Mouse (Mus musculus) liver (tissue): ENCODE measurements around the gene Plin5.
"Not testable (repeated sequence)": the region's sequence is repeated elsewhere in the genome, so short reads cannot be mapped to it uniquely, and the experiment has no call there.

Source experiments
- DNase-seq: peaks from one replicate; pipeline ENCODE4 v3.0.0-alpha.2; 2020; ENCODE audit warnings: mixed read lengths

The Plin5 gene

DNA sequence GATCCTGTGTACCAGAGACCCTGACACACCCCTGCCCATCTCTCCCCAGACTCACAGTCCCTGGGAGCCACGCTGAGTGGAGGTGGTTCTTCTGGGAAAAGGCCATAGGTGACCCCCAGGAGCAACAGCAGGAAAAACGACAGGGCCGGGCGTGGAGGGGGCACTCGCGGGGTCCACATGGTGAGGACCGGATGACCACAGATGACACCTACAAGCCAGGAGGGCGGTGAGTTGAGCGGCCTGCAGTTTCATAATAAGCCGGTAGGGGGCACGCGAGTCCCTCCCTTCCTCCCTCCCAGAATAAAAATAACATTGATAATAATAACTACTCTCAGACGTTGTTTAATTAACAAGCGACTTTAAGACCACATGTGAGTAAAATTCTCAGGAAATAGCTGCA, 15.3 kb upstream of the Plin5 start:
- DNase-seq: peak; percentile 66

GRCm38 (mm10) chr17:56131814-56132213, 14.4 kb upstream of the Plin5 start:
- DNase-seq: peak; percentile 76

DNA sequence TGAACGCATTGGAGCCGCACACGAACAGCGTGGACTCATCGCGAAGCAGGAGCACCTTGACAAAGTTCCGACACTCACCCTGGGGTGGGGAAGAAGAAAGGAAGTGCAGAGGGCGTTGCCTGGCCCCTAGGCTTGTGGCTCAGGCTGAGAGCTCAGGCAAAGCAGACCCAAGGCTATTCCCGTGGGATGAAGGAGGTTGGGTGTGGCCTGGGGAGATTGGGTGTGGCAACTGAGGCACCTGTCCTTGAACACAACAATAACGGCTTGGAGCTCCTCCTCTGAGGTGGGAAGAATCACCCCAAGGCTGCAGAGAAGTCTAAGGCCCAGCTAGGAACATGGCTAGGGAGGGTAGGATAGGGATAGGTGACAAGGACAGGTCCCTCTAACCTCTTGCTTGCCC, 13.7 kb upstream of the Plin5 start:
- no peak for DNase-seq

GRCm38 (mm10) chr17:56128246-56128645, 10.8 kb upstream of the Plin5 start:
- DNase-seq: no peak

GRCm38 (mm10) chr17:56126175-56126574, 8.8 kb upstream of the Plin5 start:
- no peak for DNase-seq

GRCm38 (mm10) chr17:56125276-56125630, 7.9 kb upstream of the Plin5 start:
- DNase-seq: no peak

DNA sequence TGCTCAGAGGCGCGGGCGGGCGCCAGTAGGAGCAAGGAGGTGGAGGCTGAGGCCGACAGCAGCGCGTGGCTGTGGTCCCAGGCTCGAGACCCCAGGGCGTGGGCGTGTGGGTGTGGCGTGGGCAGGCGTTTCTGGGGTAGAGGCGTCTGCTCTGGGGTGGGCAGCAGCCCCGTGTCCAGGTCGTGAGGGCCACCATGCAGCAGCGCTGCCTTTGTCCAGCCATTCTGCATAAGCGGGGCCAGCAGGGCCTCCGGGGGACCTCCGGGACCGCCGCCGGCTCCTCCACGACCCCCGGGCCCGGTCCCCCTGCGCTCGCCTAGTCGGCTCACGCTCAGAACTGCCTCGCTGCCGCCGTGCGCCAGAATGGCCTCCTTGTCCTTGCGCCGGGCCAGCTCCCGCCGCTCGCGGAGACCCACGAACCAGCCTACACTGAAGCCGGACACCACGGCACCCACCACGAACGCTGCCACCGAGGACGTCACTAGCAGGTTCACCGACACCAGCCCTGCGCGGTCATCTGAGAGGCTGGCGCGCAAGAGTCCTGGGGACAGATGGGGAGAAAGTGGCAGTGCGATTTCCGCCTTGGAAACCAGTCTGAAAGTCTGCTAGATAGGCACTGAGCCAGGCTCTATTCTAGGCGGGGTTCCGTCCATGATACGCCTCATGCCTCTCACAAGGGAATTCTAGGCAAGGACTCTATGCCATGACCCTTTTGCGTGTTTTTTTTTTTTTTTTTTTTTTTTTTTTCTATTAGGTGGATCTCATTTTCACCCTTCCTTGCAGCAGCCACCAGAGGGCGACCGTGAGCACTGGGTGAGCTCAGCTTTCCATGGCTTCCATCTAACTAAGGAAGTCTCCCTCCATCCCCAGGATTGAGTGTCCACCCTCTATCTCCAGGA, 7.2 kb upstream of the Plin5 start:
- DNase-seq: peak; percentile 67

DNA sequence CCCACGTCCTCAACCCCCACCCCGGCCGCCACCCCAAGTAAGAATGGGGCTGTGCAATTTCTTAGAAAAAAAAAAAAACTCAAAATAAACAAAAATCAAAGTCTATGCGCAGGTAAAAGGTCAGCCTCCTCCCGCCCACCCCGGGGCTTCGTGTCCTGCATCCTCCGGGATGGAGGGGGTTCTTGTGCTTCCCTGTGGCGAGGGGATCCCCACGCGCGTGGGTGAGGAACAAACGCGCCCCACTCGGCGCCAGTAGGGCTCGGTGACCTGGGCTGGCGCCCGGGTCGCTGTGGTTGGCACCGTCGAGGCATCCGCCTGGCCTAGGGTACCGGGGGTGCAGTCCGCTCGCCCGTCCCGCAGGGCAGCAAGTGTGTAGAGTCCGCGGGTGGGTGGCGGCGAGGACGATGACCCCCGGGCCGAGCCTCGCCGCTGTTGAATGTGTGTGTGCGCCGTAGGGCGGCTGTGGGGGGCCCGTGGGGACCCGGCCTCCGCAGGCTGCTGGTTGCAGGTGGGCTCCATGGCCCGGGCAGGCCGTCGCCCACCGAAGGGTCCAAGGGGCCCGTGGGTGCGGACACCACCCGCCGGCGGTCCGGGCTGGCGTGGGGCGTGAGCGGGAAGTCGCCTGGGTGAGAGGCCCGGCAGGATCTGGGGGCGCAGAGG, 6.4 kb upstream of the Plin5 start:
- DNase-seq: no peak

- DNase-seq: no peak
Measured at GRCm38 (mm10) chr17:56123161-56123560, 5.8 kb upstream of the Plin5 start.

GRCm38 (mm10) chr17:56121826-56122225, 4.4 kb upstream of the Plin5 start, which contains the start of gene Lrg1:
TSS of gene Lrg1 (minus strand) at chr17:56122001.
- DNase-seq: no peak

GRCm38 (mm10) chr17:56119981-56120880, 2.8 kb upstream of the Plin5 start:
- no peak for DNase-seq

DNA sequence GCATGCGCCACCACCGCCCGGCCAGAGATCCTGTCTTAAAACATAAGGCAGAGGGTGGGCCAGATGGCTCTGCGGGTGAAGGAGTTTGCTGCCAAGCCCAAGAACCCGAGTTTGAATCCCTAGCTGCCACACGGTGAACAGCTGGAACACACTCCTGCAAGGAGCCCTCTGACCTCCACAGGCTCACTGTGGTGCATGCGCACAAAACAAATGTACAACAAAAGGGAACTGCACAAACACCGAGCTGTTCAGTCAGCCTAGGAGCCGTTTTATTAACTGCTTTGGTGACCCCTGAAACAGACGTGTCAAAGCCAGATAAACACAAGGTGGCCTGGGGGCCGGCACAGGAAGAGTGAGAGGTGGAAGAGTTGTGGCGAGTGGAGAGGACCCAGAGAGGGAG, 2.0 kb upstream of the Plin5 start:
- DNase-seq: no peak

- no peak for DNase-seq
Measured at GRCm38 (mm10) chr17:56116193-56116592, 1.2 kb downstream of the Plin5 start.

- DNase-seq: no peak
Measured at GRCm38 (mm10) chr17:56112743-56113142, 4.7 kb downstream of the Plin5 start.

DNA sequence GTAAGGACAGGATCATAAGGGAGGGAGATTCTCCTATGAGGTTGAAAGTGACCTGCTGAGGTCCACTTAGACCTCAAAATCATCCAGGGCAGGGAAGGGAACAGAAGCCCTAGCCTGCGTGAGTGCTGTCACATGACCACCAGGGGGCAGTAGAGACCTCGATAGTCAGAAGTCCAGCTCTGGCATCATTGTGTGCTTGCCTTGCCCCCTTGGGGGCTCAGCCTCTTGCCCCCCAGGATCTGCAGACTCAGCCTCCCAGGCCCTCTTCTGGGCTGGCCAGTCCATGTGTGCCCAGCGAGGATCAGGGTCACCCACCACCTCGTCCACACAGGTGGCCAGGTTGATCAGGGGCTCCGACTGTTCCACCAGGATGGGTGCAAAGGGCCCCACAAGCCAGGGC, 5.5 kb downstream of the Plin5 start:
- peak; percentile 75 for DNase-seq

- DNase-seq: no peak
Measured at GRCm38 (mm10) chr17:56111021-56111420, 6.4 kb downstream of the Plin5 start.

- no peak for DNase-seq
Measured at GRCm38 (mm10) chr17:56110571-56110970, 6.8 kb downstream of the Plin5 start.

DNA sequence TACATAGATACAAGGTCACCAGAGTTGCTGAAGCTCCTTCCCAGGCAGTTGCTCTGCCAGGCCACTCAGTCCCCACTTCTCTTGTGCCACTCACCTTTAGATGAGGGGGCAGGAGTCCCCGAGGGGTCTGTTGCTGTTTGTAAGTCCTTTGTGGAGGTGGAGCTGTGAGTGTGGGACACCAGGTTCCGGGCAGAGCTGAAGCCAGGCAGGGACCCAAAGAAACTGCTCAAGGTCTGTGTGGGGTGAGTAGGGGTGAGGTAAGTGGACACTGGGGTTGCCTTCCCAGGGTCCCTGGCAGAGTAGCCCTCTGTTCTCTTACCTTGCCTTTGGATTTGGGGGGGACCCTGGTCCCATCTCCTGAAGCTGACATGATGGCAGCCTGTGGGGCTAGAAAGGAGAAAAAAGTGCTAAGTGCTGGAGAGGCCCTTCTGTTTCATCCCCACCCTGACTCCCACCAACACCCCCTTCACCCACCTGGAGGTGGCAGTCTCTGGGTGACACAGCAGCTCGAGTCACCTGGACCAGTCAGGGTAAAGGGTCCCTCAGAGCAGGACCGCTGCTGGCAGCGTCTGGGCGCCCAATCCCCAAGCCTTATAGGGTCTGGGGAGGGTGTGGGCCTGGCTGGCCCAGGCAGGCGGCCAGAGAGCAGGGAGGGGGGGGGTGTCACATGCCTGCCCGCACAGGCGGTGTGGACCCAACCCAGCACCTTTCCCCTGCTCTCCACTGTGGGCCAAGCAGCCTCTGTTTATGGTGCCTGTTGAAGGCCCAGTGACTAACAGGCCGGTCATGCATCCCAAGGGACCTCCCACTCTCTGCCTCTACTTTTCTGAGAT, 8.0 kb downstream of the Plin5 start, which contains the start of gene Plin4:
Gene Plin4 (minus strand): TSS at position 585 of the 833 bp plus-strand sequence.
- DNase-seq: no peak

DNA sequence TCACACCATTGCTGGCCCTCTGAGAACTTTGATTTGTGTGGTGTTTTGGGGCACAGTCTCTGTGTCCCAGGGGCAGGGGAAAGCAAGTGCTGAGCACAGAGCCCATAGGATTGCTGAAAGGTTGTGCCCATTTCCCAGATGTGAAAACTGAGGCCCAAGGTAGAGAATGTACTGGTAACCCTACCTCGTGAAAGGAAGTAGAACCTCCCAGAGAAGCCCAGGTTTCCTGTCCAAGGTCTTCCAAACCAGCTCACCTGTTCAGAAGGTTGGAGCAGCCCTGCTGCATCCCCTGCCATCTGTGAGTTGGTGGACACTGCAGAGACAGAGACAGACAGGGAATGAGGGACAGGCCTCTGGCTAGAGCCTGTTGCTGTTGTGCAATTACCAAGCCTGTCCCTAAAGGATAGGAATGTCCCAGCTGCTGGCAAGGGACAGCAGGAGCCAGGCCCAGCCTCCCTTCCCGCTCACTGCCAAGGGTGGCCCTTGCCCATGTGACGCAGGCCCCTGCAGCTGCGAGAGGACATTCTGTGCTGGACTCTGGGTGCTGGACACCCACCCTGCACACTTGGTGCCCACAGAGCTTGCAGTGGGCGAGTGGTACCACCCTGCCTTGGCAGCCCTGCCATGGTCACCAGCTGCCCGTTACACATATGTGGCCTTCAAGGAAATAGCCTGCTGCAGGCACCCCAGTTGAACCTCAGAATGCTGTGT, 8.9 kb downstream of the Plin5 start:
- no peak for DNase-seq

DNA sequence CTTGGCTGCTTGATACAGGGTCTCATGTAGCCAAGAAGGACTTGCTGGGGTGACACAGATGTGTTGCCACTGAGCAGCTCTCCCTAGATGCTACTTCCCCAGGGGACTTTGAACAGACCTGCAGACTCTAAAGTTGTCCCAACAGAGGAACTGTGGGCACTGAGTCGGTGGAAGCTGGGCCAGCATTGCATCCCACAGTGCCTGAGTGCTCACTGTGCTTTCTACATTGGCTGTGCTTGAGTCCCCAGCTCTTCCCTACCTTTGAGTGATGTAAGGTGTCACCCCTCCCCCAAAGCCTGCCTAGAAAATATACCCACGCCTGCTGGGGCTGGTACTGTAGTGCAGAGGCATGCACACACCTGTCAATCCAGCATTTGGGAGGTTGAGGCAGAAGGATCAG, 9.7 kb downstream of the Plin5 start:
- DNase-seq: no peak

DNA sequence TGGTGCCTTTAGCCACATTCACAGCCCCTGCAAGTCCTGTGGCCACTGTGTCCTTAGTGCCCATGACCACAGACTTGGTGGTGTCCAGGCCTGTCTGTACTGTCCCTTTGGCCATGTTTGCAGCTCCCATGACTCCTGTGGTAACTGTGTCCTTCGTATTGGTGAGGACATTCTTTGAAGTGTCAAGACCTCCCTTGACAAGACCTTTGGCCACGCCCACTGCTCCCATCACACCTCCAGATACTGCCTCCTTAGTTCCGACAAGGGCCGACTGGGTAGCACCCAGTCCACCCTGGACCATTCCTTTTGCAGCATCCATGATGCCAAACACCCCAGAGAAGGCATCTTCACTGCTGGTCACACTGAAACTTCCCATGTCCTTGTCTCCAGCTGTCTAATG, 10.4 kb downstream of the Plin5 start:
- no peak for DNase-seq

- DNase-seq: not testable (repeated sequence)
Measured at GRCm38 (mm10) chr17:56106436-56106835, 11.0 kb downstream of the Plin5 start.
